Mouse (Mus musculus) ovary, postnatal 36 days (tissue): ENCODE measurements at regions not wholly inside any gene's neighbourhood (a gene's known extent, or its start where the extent isn't known, plus 50 kb on each side); places are given as distances from the start of the nearest gene placed in this dataset.

ENCODE experiments used
- DNase-seq: peaks from one replicate; pipeline ENCODE4 v3.0.0; 2022; ENCODE audit warnings: low spot score, mixed read lengths

DNA sequence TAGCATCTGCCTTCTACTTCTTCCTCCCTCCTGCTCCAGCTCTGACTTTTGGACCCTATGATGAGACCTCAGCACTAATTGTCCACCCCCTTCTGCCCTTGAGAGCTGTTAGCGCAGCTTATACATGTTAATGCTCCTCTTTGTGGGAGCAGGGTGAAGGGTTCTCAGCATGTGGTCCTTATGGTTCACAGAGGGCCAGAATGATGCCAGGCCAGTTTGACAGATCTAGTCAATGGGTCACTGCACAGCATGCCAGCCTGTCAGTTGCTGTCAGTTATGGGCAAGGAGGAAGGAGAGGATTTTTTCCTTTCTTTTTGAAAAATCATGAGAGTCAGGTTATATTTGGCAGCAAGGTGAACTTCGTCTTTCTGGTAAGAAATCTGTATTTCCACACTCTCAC is 68.4 kb downstream of the 4931417E11Rik start:
- no peak for DNase-seq

DNA sequence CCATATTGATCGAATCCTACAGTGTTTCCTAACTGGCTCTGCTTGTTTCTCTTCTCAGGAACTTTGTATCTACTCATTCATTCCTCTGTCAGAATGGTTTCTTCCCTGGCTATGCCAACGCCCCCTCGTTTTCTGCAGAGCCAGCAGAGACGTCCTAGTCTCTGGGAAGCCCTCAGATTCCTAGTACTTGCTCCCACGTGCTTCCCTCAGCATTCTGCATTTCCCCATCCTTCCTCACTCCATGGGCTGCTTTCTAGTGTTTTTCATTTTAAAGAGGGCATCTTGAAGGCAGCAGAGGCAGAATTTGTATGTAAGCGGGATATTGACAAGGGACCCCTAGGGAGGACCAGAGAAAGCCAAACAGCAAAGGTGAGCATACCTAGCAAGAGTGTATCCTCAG is 80.2 kb downstream of the 4931417E11Rik start:
- DNase-seq: no peak

DNA sequence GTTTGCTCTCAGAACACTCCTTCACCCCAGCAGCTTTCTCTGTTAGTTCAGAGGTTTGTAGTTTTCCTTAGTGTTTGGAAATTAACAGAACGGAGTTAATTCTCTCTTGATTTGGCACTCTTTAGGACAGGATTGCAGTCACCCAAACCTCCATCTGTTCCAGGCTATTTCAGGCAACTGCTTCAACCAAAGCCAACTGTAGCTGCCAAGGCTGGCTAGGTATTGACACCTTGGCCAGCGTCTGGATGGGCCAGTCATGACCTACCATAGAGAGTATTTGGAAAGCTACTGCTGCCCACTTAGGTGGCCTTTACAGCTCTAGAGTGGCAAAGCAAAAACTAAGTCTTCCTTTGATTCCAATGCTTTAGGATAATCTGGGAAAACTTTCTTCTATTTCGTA is 83.2 kb downstream of the 4931417E11Rik start:
- no peak for DNase-seq

DNA sequence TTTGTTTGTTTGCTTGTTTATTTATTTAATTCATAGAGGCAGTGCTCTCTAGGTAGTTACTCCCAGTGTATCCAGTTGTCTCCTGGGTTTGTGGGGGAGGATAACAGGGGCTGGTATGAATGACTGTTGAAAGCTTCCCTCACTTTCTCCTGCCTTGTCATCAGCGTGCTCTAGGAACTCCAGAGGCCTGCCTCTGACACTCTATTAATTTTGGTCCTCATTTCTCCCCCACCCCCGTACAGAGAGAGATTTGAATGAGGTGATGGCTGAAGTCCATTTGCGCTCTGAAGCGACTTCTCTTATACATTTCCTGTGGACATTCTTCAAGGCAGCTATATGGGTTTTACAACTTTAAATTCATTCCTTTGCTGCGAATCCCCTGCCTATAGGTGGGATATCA is 89.6 kb downstream of the 4931417E11Rik start:
- DNase-seq: no peak

GRCm38 (mm10) chr6:73377884-73378283 is 91.6 kb downstream of the 4931417E11Rik start:
- DNase-seq: no peak

- no peak for DNase-seq
Measured at GRCm38 (mm10) chr6:73376291-73376690, 93.2 kb downstream of the 4931417E11Rik start.

- DNase-seq: no peak
Measured at GRCm38 (mm10) chr6:73372901-73373300, 96.6 kb downstream of the 4931417E11Rik start.

GRCm38 (mm10) chr6:73371866-73372265 is 97.6 kb downstream of the 4931417E11Rik start:
- no peak for DNase-seq

GRCm38 (mm10) chr6:73370901-73371300 is 98.6 kb downstream of the 4931417E11Rik start:
- no peak for DNase-seq

DNA sequence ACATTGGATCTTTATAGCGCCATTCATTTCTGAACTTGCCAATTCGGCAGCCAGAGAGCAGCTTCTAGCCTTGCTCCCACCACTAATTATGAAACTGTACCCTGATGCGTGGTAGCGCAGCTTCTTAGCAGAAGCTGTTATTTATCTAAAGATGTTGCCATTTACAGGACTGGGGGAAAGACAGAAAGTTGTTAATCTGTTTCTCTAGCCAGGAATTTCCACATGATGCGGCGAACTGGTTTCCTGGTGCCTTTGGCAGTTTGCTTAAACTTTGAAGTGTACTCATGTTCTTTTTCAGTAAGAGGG is 100.7 kb downstream of the 4931417E11Rik start:
- DNase-seq: no peak

GRCm38 (mm10) chr6:73368047-73368835 is 101.2 kb downstream of the 4931417E11Rik start:
- no peak for DNase-seq

DNA sequence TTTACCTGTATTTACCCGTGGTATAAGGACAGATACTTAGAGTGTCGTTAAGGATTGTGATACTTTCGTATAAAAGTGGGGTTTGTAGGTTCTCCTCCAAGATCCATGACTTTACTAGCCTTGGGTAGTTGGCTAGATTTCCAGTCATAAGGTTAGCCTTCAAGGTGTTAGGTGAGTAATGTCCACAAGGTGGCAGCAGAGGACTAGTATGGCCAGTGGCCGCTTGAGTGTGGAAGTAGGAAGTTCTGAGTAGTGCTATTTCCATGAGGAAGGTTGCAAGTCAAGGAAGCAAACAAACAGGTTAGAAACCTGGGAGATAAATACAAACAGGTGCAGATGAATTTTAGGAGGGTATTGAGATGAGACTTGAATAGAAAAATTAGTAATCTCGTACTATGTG is 101.9 kb downstream of the 4931417E11Rik start:
- peak; percentile 38 for DNase-seq

GRCm38 (mm10) chr6:73366626-73367025 is 102.8 kb downstream of the 4931417E11Rik start:
- DNase-seq: no peak

DNA sequence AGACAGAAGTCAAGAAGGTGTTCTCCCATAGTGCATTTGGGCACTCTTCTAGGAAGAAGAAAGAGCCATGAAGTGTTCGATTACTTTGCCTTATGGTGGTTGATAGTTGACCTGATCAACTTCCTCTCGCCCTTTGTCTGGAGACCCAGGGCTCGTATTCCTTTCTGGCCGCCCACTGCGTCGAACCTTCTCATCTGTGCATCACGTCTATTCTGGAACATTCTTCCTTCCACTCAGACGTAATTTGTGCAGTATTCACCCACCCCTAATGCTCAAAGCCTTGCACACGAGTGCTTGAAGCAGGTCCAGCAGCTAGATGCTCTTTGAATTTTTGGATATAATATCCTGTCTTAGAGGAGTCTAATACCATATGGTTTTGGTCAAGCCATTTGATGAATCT is 104.2 kb downstream of the 4931417E11Rik start:
- DNase-seq: no peak

DNA sequence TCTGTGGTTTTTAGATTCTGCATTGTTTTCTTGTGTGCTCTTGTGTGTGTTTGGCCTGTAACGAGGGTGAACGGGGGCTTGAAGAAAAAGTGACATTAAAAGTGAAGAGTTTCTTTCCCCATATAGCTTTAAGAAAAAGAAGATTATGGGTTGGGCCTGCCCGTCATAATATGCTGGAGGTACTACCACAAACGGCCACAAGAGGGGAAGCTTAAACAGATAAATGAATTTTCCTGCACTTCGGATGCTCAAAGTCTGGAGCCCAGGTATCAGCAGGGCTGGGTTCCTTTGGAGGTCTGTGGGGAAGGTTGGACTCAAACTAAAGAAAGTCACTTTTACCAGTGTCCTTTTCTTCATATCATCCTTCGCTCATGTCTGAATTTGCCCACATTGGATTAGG is 86.8 kb downstream of the Suclg1 start:
- no peak for DNase-seq

- no peak for DNase-seq
Measured at GRCm38 (mm10) chr6:73329666-73330065, 81.5 kb downstream of the Suclg1 start.
